Comparison of ENCODE assay signal across 17 mouse cellular contexts in genomic region chr19:23780105-23780504, GRCm38 (mm10).
"Had no signal": no experiment of that assay in that cellular context is flagged by ENCODE, and none has a peak within 500 bp of the region (broad histone marks: within the 10 kb centered on the region; RNA-seq: fewer than 3 reads in every experiment).

No protein-coding gene starts in this region.

- H3K4me3 ChIP-seq: midbrain, embryonic 10.5 days; midbrain, embryonic 12.5 days; myocyte; neural tube, embryonic 13.5 days; neural tube, embryonic 15.5 days; stomach, embryonic 15.5 days had no signal

- DNase-seq: lung, embryonic 14.5 days; lung, postnatal 14 days; lung, postnatal 4 days; midbrain, embryonic 14.5 days; retina, postnatal 1 day; right cerebral cortex, postnatal 14 days; thymus, adult 18-20 months; thymus, postnatal 14 days; thymus, postnatal 36 days had no signal

- ATAC-seq: midbrain, embryonic 16.5 days had no signal

- H3K27me3 ChIP-seq: midbrain, embryonic 12.5 days; neural tube, embryonic 13.5 days; neural tube, embryonic 15.5 days; stomach, embryonic 15.5 days had no signal

- H3K36me3 ChIP-seq: midbrain, embryonic 10.5 days; midbrain, embryonic 12.5 days; neural tube, embryonic 13.5 days; neural tube, embryonic 15.5 days; stomach, embryonic 15.5 days had no signal

- H3K9me3 ChIP-seq: midbrain, embryonic 10.5 days; midbrain, embryonic 12.5 days; neural tube, embryonic 13.5 days; neural tube, embryonic 15.5 days; stomach, embryonic 15.5 days had no signal

- H3K27ac ChIP-seq: liver, embryonic 14.5 days; midbrain, embryonic 10.5 days; midbrain, embryonic 12.5 days; neural tube, embryonic 13.5 days; neural tube, embryonic 15.5 days; stomach, embryonic 15.5 days had no signal

- H3K4me2 ChIP-seq: lung, embryonic 14.5 days; midbrain, embryonic 12.5 days; neural tube, embryonic 13.5 days; neural tube, embryonic 15.5 days; stomach, embryonic 15.5 days had no signal

- H3K9ac ChIP-seq: liver, embryonic 14.5 days; lung, embryonic 14.5 days; midbrain, embryonic 12.5 days; neural tube, embryonic 13.5 days; neural tube, embryonic 15.5 days; stomach, embryonic 15.5 days had no signal
